In the genomic region with DNA sequence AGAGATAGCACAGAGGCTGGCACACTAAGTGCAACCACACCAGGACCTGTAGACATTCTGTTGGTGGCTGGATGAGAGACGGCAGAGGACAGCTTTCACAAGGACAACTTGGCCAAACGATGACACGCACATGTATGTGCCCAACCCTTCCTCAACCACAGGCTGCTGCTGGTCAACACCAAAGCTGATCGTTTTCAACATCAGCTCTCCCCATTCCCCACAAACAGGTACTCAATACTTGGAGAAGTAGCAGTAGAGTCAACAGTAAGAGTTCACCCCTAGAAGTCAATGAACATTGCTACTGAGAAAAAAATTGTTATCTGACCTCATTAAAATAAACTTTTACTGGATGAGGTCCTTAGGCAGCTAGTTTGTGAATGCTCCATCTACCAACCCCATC, we compare ENCODE assay signal across 35 mouse cellular contexts.
"Had no signal": no experiment of that assay in that cellular context is flagged by ENCODE, and none has a peak within 500 bp of the region (broad histone marks: within the 10 kb centered on the region; RNA-seq: fewer than 3 reads in every experiment).

No protein-coding gene starts in this region.

- H3K27me3 ChIP-seq: hindbrain, embryonic 12.5 days; hindbrain, embryonic 13.5 days; hindbrain, embryonic 15.5 days; intestine, embryonic 15.5 days; kidney, embryonic 15.5 days had no signal

- H3K4me2 ChIP-seq: heart, embryonic 11.5 days; heart, embryonic 12.5 days; heart, embryonic 13.5 days; heart, embryonic 15.5 days; hindbrain, embryonic 12.5 days; hindbrain, embryonic 13.5 days; hindbrain, embryonic 14.5 days; hindbrain, embryonic 15.5 days; intestine, embryonic 15.5 days; kidney, embryonic 15.5 days had no signal

- H3K9me3 ChIP-seq: heart, embryonic 10.5 days; heart, embryonic 12.5 days; heart, embryonic 15.5 days; hindbrain, embryonic 12.5 days; hindbrain, embryonic 15.5 days; intestine, embryonic 15.5 days; kidney, embryonic 15.5 days had no signal

- H3K27ac ChIP-seq: heart, embryonic 10.5 days; heart, embryonic 13.5 days; heart, embryonic 15.5 days; hindbrain, embryonic 10.5 days; hindbrain, embryonic 12.5 days; hindbrain, embryonic 13.5 days; hindbrain, embryonic 14.5 days; hindbrain, embryonic 15.5 days; hindbrain, postnatal 0 days; intestine, embryonic 15.5 days; kidney, embryonic 15.5 days; kidney, postnatal 0 days; layer of hippocampus, adult 2 months had no signal

- H3K4me3 ChIP-seq: heart, embryonic 10.5 days; heart, embryonic 12.5 days; heart, embryonic 13.5 days; heart, embryonic 15.5 days; hindbrain, embryonic 10.5 days; hindbrain, embryonic 12.5 days; hindbrain, embryonic 13.5 days; hindbrain, embryonic 15.5 days; intestine, embryonic 15.5 days; kidney, embryonic 15.5 days; layer of hippocampus, adult 2 months had no signal

- H3K9ac ChIP-seq: heart, embryonic 12.5 days; heart, embryonic 13.5 days; heart, embryonic 15.5 days; hindbrain, embryonic 12.5 days; hindbrain, embryonic 13.5 days; hindbrain, embryonic 14.5 days; hindbrain, embryonic 15.5 days; intestine, embryonic 15.5 days; kidney, embryonic 15.5 days had no signal

- ATAC-seq: hindbrain, embryonic 16.5 days; hindbrain, postnatal 0 days; inflammation-experienced regulatory T-cells, adult 6 months; intestine, embryonic 15.5 days; intestine, embryonic 16.5 days; intestine, postnatal 0 days had no signal

- DNase-seq: heart, postnatal 10 days; heart, postnatal 14 days; heart, postnatal 36 days; heart, postnatal 4 days; kidney, adult 11 months; kidney, adult 18-20 months; kidney, adult 2 months; kidney, adult 8-10 months; kidney, adult 9 months; kidney, postnatal 10 days; kidney, postnatal 14 days; kidney, postnatal 25 days; kidney, postnatal 36 days; kidney, postnatal 4 days; layer of hippocampus, adult 9-11 months; layer of hippocampus, postnatal 36 days had no signal

- H3K4me1 ChIP-seq: intestine, embryonic 15.5 days had no signal

- H3K36me3 ChIP-seq: heart, embryonic 10.5 days; heart, embryonic 12.5 days; heart, embryonic 13.5 days; heart, embryonic 15.5 days; hindbrain, embryonic 10.5 days; hindbrain, embryonic 12.5 days; hindbrain, embryonic 13.5 days; hindbrain, embryonic 15.5 days; intestine, embryonic 15.5 days; kidney, embryonic 15.5 days had no signal
